Mouse (Mus musculus) testis, adult 10 weeks (tissue): Measurements from ENCODE around the gene Prdx2. TPM values are rescaled to one million over a fixed set of nuclear protein-coding genes. Genes with fewer than 3 reads are reported as not detected.

ENCODE experiments used
- polyA plus RNA-seq: library from polyadenylated mRNA; stranded (reverse); fragments of 350-450 nt; fragmentation: Illumina TruSeq; extraction: RNeasy Lipid Tissue Mini Kit (QIAGEN cat#74804); gene quantifications from one replicate; pipeline ENCODE4 v1.2.3, GENCODE M21; 2014; ENCODE audit warnings: low read depth, low replicate concordance

The Prdx2 gene
- polyA plus RNA-seq = 15.6 TPM

DNA sequence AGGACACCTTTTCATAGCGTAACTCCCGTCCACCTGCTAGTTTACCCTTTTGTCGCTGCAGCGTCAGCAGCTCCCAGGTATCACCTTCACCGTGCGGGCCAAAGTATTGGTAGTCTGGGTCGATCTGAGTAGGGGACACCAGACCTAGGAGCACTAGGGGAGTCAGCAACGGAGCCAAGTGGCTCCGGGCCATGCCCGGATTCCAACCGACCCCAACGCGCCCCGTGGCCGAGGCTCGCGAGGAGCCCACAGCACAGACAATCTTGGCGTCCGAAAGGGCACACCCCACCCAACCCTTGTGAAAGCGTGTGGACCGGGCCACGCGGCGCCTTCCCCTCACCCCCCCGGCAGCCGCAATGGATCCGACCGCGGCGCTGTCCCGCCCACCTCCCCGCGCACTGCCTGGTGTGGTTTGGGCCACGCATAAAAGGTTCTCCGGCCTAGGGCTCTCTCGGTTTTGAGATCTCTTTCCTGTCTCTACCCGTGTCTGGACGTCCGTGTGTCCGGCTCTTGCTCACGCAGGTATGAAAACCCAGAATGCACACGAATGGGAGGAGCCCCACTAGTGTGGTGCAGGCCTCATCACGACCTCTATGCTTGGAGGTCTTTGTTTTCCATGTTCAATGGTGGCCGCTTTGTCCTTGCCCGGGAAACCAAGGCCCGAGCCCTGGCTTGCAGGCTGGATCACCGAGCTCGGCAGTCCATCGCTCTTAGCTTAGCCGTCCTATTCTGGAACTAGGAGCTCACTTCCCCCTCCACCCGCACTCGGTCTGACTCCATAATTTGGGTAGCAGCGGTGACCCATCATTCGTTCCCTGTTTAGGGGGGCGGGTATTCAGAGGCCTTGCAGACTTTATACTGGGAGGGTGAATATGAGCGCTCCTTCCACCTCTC is at the start of gene Prdx2, which contains the start of the genes Gm49661 and Rnaseh2a:
TSS of gene Prdx2 (plus strand) at position 347 of the 894 bp plus-strand sequence.
TSS of gene Gm49661 (minus strand) at position 193 of the 894 bp plus-strand sequence.
TSS of gene Rnaseh2a (minus strand) at position 527 of the 894 bp plus-strand sequence.

GRCm38 (mm10) chr8:84936962-84937546 is 32.3 kb upstream of the Prdx2 start, which contains the start of gene Mast1:
Gene Mast1 (minus strand): TSS chr8:84937359.

GRCm38 (mm10) chr8:84946528-84947240 is 22.7 kb upstream of the Prdx2 start, which contains the start of gene Rtbdn:
Gene Rtbdn (plus strand): TSS chr8:84946991.

GRCm38 (mm10) chr8:84978248-84978940 is 9.0 kb downstream of the Prdx2 start, which contains the start of gene Junb:
Gene Junb (minus strand): TSS chr8:84978718.

GRCm38 (mm10) chr8:84990349-84990748 is 21.0 kb downstream of the Prdx2 start, which contains the start of gene Hook2:
Gene Hook2 (plus strand): TSS chr8:84990603.

DNA sequence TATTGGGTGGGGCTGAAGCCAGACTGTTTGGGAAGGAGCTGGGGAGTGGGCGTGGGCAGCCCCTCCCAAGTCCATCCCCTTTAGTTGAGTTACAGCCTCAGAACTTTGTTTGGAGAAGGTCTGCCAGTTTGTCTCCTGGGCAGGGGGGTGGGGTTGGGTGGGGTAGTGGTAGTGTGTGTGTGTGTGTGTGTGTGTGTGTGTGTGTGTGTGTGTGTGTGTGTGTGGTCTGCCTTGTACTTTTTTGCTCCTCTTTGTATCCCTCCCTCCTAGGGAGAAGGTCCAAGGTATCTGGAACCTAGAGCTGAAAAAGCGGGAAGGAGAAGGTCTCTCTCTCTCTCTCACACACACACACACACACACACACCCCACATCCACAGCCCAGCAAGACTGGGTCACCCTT is 45.0 kb downstream of the Prdx2 start, which contains the start of gene Best2:
TSS of gene Best2 (minus strand) at position 101 of the 400 bp plus-strand sequence.

Other genes with a start within 250 kb of the Prdx2 start
- gene G430095P16Rik, start 246.6 kb upstream of the Prdx2 start, polyA plus RNA-seq = not detected
- gene Nfix, start 169.2 kb upstream of the Prdx2 start, polyA plus RNA-seq = 1.3 TPM
- gene Dand5, start 146.8 kb upstream of the Prdx2 start, polyA plus RNA-seq = 21.7 TPM
- 0.55 TPM for gene Gadd45gip1, start 138.1 kb upstream of the Prdx2 start, polyA plus RNA-seq
- 7.1 TPM for gene Rad23a, start 128.9 kb upstream of the Prdx2 start, polyA plus RNA-seq
- gene Calr, start 122.7 kb upstream of the Prdx2 start, polyA plus RNA-seq = 720 TPM
- gene Farsa, start 112.6 kb upstream of the Prdx2 start, polyA plus RNA-seq = 6.7 TPM
- gene Syce2, start 97.5 kb upstream of the Prdx2 start, polyA plus RNA-seq = 458 TPM
- gene Gcdh, start 75.7 kb upstream of the Prdx2 start, polyA plus RNA-seq = 3.6 TPM
- gene Klf1, start 67.7 kb upstream of the Prdx2 start, polyA plus RNA-seq = 0.22 TPM
- 1.5 TPM for gene Dnase2a, start 61.0 kb upstream of the Prdx2 start, polyA plus RNA-seq
- not detected for gene Mast1, start 32.2 kb upstream of the Prdx2 start, polyA plus RNA-seq
- gene Rtbdn, start 22.6 kb upstream of the Prdx2 start, polyA plus RNA-seq = not detected
- not detected for gene Gm49661, start 154 bp upstream of the Prdx2 start, polyA plus RNA-seq
- 87.9 TPM for gene Rnaseh2a, start 180 bp downstream of the Prdx2 start, polyA plus RNA-seq
- gene Junb, start 9.1 kb downstream of the Prdx2 start, polyA plus RNA-seq = not detected
- 14.0 TPM for gene Hook2, start 21.0 kb downstream of the Prdx2 start, polyA plus RNA-seq
- not detected for gene Best2, start 44.9 kb downstream of the Prdx2 start, polyA plus RNA-seq
- gene Asna1, start 55.7 kb downstream of the Prdx2 start, polyA plus RNA-seq = 16.5 TPM
- 13.2 TPM for gene Trir, start 57.2 kb downstream of the Prdx2 start, polyA plus RNA-seq
- 14.0 TPM for gene Tnpo2, start 67.3 kb downstream of the Prdx2 start, polyA plus RNA-seq
- 5.7 TPM for gene Fbxw9, start 90.5 kb downstream of the Prdx2 start, polyA plus RNA-seq
- not detected for gene Gm5741, start 98.4 kb downstream of the Prdx2 start, polyA plus RNA-seq
- gene Dhps, start 102.2 kb downstream of the Prdx2 start, polyA plus RNA-seq = 12.3 TPM
- 2.9 TPM for gene Wdr83os, start 111.2 kb downstream of the Prdx2 start, polyA plus RNA-seq
- 1.3 TPM for gene Wdr83, start 111.7 kb downstream of the Prdx2 start, polyA plus RNA-seq
- 3.9 TPM for gene Man2b1, start 113.7 kb downstream of the Prdx2 start, polyA plus RNA-seq
- 0.83 TPM for gene Zfp791, start 153.5 kb downstream of the Prdx2 start, polyA plus RNA-seq
- gene Cks1brt, start 182.3 kb downstream of the Prdx2 start, polyA plus RNA-seq = not detected